Mouse (Mus musculus) cerebellum, adult 9-10 months (tissue): ENCODE data around the gene Isg20.

Experiments used
- DNase-seq: peaks from one replicate; pipeline ENCODE4 v3.0.0; 2022

The Isg20 gene

GRCm38 (mm10) chr7:78904175-78904574 is 9.0 kb upstream of the Isg20 start:
- no peak for DNase-seq

- DNase-seq: no peak
Observed at GRCm38 (mm10) chr7:78909026-78909425, 4.2 kb upstream of the Isg20 start.

- DNase-seq: no peak
Observed at GRCm38 (mm10) chr7:78910336-78911098, 2.7 kb upstream of the Isg20 start.

GRCm38 (mm10) chr7:78911209-78911608 is 2.0 kb upstream of the Isg20 start:
- DNase-seq: no peak

GRCm38 (mm10) chr7:78912253-78912973 is 811 bp upstream of the Isg20 start:
- no peak for DNase-seq

GRCm38 (mm10) chr7:78913649-78914544 is 673 bp downstream of the Isg20 start:
- no peak for DNase-seq

- no peak for DNase-seq
Observed at GRCm38 (mm10) chr7:78914545-78914845, 1.3 kb downstream of the Isg20 start.

- no peak for DNase-seq
Observed at GRCm38 (mm10) chr7:78914896-78915510, 1.8 kb downstream of the Isg20 start.

GRCm38 (mm10) chr7:78918686-78919085 is 5.5 kb downstream of the Isg20 start:
- DNase-seq: no peak

- no peak for DNase-seq
Observed at GRCm38 (mm10) chr7:78922506-78922905, 9.3 kb downstream of the Isg20 start.

- DNase-seq: peak; percentile 46
Observed at GRCm38 (mm10) chr7:78924300-78924699, 11.1 kb downstream of the Isg20 start.

- DNase-seq: no peak
Observed at GRCm38 (mm10) chr7:78924796-78925195, 11.6 kb downstream of the Isg20 start.

- DNase-seq: no peak
Observed at GRCm38 (mm10) chr7:78925680-78926079, 12.5 kb downstream of the Isg20 start.

GRCm38 (mm10) chr7:78926156-78926555 is 12.9 kb downstream of the Isg20 start:
- DNase-seq: no peak

GRCm38 (mm10) chr7:78927266-78927665 is 14.0 kb downstream of the Isg20 start:
- DNase-seq: no peak

- DNase-seq: no peak
Observed at GRCm38 (mm10) chr7:78938957-78939602, 25.9 kb downstream of the Isg20 start.

GRCm38 (mm10) chr7:78940971-78941370 is 27.7 kb downstream of the Isg20 start:
- DNase-seq: no peak

- no peak for DNase-seq
Observed at GRCm38 (mm10) chr7:78942544-78942943, 29.3 kb downstream of the Isg20 start.

GRCm38 (mm10) chr7:78953886-78954572 is 40.8 kb downstream of the Isg20 start:
- no peak for DNase-seq

- no peak for DNase-seq
Observed at GRCm38 (mm10) chr7:78954619-78955018, 41.4 kb downstream of the Isg20 start.

- DNase-seq: no peak
Observed at GRCm38 (mm10) chr7:78955086-78955485, 41.9 kb downstream of the Isg20 start.
